Mouse (Mus musculus): ENCODE measurements around the gene B4galt3. TPM values are rescaled to one million over a fixed set of nuclear protein-coding genes. Genes with fewer than 3 reads are reported as not detected.
A peak's percentile ranks its signal among the peaks of the same experiment; 100 is the strongest.
"Not testable (repeated sequence)": the region's sequence is repeated elsewhere in the genome, so short reads cannot be mapped to it uniquely, and the experiment has no call there.

B4galt3 gene
- total RNA-seq, 4 experiments from 2014 or later = 63.5 to 76.8 (median 70.2) TPM

DNA sequence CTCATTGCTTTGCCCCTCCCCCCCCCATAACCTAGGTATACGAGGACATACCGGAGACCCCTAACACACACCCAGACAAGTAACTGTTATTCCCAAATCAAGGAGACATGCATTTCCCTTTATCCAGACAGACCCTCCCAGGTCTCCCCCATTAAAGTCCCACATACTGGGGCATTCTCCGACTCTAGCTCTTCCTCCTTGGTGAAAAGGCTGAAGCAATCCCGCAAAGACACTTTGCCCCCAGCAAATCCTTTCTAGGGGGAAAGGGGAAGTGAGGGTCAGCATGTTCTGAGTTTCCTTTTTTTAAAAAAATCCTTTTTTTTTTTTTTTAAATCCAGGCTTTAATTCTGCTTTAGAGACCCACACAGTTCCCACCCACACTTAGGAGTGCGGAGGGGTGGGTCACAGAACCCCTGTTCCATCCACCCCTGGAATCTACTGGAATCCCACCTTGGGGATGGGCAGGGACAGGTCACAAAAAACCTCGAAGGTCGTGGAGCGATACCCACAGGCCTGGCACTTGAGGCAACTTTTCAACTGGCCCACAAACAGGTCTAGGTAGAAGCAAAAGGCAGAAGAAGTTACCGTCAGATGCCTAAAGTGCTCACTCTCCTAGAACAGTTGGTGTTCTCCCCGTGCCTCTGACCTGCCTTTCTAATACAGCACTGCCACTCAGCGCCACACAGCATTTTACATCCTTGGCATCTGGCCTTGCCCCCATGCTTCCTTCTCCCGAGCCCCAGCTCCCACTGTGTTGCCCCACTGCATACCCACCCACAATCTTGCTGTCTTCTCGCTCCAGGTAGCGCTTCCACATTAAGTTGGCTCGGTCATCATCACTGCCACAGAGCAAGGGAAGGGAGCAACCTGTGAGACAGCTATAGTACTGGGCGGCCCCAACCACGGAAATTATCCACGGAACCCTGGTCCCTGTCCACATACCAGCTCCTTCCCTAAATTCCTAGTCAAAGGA lies 13.3 kb downstream of the B4galt3 start:
- peak in 1 of 2 experiments; percentile 4 for DNase-seq (ENCODE audit: low spot score in 2 of 2)

DNA sequence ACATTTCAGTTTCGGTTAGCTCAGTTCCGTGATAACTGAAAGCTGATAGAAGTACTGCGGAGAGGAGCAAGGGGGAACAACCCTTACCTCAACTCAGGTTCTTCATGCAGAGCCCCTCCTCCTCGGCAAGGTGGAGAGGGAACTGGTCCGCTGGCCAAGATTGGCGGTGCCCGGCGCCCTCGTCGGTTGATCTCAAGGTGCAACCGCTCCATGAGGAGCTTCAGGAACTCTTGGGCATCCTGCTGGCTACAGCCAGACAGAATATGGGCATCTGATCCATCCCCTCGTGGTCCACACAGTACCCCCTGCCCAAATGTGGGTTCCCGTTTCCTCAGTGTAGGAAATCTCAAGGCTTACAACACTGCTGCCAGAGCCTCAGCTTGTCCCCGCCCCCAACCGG lies 14.4 kb downstream of the B4galt3 start:
- peak in 1 of 2 experiments; percentile 4 for DNase-seq (ENCODE audit: low spot score in 2 of 2)

DNA sequence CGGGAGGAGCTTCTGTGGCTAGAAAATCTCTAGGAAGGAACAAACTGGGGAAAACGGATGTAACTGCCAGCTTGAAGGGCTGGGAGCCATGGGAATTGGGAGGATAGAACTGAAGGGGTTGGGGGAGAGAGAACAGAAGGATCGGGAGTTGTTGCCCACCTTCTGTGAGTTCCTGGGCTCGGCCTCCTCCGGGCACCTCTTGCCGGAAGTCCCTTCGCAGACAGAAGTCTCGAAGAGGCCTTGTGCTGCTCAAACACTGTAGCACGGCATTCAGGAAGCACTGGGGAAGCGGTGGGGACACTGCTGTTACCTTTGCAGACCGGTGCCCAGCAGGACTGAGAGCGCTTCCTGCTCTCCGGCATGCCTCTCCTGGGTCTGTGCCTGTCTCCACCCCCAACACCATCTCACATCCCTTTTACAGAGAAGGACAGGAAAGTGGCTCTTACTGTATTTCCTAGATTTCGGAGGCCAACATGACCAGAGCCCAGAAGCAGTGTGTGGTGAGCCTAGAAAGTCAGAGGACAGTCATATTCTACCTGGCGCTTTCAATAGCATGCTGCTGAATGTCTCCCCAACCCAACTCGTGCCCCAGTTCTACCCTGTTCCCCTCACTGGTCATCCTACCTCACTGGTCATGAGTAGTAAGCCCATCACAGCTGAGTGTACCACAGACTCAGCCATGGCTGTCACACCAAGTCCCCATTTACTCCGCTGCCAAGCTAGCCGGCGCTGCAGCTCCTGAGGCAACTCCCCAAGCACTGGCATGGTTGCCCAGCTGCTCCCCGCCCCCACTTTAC lies 15.2 kb downstream of the B4galt3 start:
- peak in 1 of 2 experiments; percentile 11 for DNase-seq (ENCODE audit: low spot score in 2 of 2)

DNA sequence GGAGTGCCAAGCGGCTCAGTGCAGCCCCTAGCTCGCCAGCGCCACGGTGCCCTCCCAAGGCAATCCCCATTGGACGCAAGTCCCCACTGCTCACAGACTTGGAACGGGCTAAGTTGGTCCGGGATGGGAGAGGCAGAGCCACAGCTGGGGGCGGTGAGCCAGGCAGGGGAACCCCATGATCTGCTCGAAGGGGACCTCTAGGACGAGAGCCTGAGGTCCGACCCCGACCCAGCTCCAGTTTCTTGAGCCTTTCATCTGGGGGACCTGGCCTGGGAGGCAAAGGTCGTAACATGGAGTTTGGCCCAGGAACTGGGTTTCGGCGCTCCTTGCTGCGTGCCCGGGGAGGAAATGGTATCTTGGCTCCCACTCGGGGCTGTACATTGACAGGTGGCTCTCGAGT lies 16.4 kb downstream of the B4galt3 start:
- peak in 1 of 2 experiments; percentile 11 for DNase-seq (ENCODE audit: low spot score in 2 of 2)

DNA sequence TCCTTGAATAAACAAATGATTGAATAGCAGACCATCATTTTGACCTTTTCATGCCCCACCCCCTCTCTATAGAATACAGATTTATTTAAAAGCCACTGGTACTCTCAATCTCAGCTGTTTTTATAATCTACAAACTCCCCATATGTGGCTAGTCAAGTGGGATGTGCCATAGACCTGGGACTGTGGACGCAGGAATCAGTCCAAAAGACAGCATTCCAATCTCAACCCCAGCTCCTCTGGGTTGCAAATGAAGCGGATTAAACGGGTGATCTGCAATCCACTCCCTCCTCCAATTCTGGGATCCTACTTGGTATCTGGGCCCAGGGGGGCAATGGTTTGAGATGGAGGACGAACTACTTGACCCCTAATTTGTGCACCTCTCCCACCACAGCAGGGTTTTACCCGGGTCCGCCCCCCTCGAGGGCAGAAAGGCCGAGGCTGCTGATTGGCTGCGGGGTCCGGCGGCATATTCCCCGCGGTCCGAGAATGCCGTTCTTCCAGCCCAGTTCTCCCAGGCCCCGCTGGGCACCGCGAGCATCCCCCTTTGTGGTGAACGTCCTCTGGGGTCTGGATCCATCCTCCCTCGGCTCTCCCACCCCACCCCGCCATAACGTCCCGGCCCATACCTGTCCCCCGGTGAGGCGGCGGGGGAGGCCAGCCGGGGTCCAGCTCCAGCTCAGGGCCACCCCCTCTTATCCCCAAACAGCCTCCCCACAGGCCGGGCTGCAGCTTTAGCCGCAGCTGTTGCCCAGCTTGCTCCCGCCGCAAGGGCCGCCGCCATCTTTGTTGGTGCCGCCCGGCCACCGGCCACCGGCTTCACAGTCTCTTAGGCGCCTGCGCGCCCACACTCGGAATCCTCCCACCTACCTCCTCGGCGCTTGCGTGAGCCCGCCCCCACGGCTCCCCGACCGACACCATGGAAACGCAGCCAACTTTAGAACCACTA lies 17.3 kb downstream of the B4galt3 start, which contains the start of gene Usp21:
Gene Usp21 (minus strand): TSS at position 856 of the 946 bp plus-strand sequence.
- DNase-seq (ENCODE audit: low spot score in 2 of 2) = peak; percentile 92 to 95

DNA sequence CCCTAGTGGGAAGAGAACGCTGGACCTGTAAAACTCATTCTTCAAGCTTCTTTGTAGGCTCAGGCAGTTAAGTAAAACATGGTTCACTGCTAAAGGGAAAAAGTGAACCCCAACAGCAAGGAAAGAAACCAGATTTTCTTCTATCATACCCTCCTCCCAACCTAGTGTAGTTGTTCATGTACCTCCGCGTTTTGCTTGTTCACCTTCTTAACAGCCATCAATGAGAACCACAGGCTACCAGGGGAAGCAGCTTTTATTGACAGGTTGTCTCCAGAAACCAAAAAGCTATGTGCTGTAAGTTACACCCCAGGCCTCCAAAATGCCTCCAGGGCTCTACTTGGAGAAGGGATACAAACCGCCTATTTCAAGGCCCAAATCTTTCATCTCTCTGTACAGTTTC lies 18.2 kb downstream of the B4galt3 start:
- DNase-seq (ENCODE audit: low spot score in 2 of 2) = no peak

DNA sequence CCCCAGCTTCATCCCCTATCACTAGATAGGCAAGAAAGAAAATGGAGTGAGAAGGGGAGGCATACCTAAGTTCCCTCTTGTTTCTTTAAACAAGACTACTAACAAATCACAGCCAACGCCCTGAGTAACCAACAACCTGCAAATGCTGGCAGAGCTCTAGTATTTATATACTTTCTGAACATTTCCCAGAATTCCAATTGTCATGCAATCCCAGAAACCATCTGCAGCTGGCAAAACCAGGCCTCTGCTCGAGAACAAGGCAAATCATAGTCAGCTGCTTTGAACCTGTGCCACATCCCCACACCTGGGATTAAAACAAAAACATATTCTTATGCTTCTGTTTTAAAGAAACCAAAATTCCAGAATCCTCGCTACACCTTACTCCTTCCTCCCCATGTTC lies 23.2 kb downstream of the B4galt3 start:
- DNase-seq (ENCODE audit: low spot score in 2 of 2) = peak in 1 of 2 experiments; percentile 4

DNA sequence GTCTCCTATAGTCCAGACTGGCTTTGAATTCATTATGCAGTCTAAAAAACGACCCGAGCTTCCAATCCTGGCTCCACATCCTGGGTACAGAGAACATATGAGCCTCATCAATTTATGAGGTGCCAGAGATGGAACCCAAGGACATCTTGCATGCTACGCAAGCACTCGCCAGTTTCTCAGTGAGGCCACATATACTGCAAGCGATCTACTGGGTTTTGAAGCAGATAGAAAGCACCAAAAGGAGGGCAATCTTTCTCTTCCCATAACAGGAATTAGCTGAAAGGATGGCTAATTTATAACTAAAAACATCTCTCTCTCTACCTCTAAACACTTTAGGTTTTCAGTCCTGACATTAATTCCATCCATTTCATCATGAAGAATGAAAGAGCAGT lies 23.8 kb downstream of the B4galt3 start:
- no peak for DNase-seq (ENCODE audit: low spot score in 2 of 2)

DNA sequence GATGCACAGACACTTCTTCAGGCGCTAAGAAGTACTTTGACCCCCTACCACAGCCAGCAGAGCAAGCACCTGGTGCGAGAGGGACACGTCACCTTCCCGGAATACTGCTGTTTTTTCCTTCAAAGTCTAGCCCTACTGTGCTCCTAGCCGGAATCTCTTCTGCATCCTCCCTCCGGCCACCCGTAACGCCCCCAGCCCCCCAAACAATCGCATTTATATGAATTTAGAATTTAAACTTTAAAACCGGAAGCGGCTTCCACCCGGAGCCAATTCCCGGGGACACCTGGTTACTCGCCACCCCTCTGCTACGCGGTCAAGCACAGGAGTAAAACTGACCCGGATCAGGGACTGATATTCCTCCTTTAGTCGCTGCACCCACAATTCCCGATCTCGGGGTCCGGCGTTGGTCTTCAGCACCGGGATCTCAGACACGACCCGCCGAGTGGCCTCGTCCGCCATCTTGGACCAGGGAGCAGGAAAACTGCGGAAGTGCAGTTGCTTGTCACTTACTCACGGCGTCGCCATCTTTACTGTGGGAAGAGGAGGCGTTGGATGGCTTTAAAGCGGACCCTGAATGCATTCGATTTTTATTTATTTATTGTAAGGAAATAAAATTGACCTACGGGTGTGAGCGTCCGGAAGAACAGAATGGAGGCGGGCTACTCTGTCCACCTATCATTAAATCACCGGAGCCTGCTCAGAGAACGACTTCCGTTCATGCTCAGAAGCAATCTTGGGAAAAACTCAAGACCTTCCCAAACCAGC lies 24.4 kb downstream of the B4galt3 start, which contains the start of gene Ufc1:
Gene Ufc1 (minus strand): TSS at position 727 of the 765 bp plus-strand sequence.
- peak; percentile 77 to 85 for DNase-seq (ENCODE audit: low spot score in 2 of 2)

DNA sequence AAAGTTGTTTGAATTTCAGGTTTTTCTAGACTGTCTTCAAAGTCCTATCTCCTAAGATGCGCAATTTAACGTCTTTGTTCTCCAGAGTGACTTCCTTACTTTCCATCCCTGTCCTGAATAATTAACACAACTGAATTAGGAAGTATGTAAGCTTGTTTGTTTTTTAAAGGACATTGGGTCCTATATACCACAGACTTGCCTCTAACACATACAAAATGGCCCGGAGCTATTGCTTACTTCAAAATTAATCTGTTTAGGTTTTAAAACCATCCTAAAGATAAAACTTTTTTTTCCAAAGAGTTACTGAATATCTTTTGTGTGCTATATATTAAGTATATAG lies 24.9 kb downstream of the B4galt3 start:
- no peak for DNase-seq (ENCODE audit: low spot score in 2 of 2)

DNA sequence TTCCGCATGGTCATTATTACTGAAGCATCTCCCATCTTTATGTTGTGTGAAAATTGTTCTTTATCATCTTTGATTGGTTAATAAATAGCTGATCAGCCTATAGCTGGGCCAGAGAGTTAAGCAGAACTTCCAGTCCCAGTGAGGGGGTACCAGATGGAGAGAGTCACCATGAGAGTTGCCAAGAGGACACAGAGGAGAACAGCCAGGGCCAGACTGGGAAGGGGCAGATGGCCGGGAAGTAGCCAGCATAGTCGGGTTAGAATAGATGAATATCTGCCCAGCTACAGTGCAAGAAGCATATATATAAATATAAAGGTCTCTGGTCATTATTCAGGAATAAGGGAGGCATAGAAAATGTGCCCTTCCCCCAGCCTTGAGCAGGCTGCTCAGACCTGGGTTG lies 28.1 kb downstream of the B4galt3 start:
- no peak for DNase-seq (ENCODE audit: low spot score in 2 of 2)

DNA sequence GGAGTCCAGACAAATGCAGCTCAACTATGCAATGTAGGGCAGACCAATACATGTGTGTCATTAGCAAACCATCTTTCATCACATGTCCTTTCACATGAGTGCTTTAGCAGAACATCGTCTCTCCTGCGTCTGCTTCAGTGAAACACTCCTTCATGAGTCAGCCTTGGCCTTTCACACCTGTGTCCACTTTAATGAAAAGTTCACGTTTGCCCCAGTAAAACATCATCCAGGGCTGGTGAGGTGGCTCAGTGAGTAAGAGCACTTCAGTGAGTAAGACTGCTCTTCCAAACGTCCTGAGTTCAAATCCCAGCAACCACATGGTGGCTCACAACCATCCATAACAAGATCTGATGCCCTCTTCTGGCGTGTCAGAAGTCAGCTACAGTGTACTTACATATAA lies 36.0 kb downstream of the B4galt3 start:
- not testable (repeated sequence) for DNase-seq (ENCODE audit: low spot score in 2 of 2)

DNA sequence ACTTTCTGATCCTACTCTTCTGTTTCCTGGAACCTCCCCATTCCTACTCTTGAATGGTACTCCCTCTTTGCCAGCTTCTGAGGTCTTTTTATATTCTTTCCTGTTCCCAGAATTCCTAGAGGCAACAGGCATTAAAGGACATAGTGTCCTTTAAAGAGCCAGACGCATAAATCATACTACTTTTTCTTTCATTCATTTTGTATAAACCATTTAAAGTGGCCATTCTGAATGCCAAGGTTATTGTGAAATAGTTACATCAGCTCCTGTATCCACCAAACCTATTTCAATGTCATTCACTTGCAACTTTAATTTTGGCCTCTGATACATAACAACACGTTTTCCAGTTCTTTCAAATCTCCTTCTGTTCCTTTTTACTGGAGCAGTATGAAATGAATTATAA lies 39.2 kb downstream of the B4galt3 start:
- DNase-seq (ENCODE audit: low spot score in 2 of 2) = no peak

DNA sequence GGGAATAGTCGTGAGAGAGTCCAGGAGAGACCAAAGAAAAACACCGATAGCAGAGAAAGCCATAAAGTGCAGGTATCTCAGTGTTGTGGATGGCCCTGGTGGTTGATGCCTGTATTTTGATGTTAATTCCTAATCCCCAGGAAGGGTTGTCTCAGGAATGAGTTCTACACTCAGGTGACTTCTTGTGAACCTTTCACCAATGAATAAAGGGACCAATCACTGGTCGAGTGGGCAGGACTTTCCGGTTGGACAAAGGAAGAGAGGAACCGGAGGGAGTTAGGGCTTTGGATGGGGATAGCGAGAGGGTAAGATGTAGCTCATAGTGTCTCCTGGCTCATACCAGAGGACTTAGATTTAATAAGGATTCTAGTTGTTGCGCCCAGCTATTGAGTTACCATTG lies 49.6 kb downstream of the B4galt3 start:
- DNase-seq (ENCODE audit: low spot score in 2 of 2) = no peak

DNA sequence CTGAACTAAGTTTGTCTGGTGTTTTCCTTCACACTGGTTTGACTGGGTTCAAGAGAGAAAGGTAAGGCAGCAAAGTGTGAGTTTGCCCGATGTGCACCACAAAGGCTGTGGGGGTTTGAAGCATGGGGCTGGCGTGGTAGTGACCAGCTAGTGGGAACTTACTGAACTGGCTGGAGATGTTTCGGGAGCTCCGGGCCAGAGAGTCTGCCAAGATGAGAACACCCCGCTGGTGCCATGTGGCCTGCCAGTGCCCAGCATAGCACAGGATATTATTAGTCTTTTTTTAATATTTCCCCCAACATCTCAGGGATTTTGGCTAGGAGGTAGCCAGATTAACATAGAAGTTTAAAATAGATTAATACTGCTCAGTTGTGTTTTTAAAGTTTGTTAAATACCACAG lies 50.0 kb downstream of the B4galt3 start:
- no peak for DNase-seq (ENCODE audit: low spot score in 2 of 2)

DNA sequence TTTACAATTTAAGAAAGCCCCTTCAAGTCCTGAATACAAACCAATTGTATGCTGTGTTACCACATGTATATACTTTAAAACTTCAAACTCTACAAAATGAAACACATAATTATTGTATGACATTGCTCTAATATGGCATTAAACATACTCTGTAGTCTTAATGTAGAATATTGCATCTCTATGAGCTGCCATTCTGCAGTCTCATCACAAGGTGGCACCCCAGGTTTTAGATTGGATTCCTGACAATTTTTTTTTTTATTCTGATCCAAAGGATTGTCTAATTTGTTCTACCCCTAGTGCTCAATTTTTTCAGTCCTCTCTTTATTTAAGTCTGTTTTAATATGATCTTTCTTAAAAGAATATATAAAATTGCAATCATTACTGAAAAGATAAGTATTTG lies 51.3 kb downstream of the B4galt3 start:
- no peak for DNase-seq (ENCODE audit: low spot score in 2 of 2)

DNA sequence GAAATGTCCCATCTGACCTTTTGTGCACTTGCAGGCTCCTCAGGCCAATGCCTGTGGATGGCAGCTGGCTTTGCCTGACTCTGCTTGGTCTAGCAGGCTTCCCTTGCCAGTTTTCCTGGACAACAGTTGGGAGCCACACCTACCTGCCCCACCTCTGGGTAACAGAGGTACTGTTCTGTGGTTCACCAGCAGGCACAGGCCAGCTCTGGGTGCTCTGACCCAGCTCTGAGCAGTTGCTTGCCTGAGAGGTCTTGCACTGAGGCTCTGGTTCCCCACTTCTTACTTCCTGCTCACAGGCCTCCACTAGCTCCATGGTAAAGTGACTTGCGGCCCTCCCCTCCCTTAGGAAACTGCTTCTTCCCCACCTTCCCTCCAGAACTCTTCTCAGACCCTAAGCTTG lies 51.9 kb downstream of the B4galt3 start:
- DNase-seq (ENCODE audit: low spot score in 2 of 2) = no peak

DNA sequence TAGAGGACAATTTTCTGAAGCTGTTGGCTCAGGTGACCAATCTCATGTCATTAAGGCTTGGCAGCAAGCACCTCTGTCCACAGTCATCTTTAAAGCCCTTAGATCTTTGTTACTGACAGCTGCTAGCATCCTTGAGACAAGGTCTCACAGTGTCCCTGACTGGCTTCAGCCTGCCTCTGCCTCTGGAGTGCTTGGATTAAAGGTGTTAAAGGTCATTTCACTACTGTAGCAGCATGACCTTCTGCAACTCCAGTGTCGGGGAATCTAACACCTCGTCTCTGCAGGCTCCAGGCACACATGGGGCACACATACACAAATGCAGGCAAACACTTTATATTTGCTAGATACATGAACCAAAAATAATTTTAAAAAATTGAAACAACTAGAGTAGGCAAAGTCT lies 55.4 kb downstream of the B4galt3 start:
- no peak for DNase-seq (ENCODE audit: low spot score in 2 of 2)
